Mouse (Mus musculus): ENCODE measurements around the gene Frs3. TPM values are rescaled to one million over a fixed set of nuclear protein-coding genes. Genes with fewer than 3 reads are reported as not detected.
A peak's percentile ranks its signal among the peaks of the same experiment; 100 is the strongest.

The Frs3 gene
- polyA plus RNA-seq, 1 experiment, result 55.4 TPM

DNA sequence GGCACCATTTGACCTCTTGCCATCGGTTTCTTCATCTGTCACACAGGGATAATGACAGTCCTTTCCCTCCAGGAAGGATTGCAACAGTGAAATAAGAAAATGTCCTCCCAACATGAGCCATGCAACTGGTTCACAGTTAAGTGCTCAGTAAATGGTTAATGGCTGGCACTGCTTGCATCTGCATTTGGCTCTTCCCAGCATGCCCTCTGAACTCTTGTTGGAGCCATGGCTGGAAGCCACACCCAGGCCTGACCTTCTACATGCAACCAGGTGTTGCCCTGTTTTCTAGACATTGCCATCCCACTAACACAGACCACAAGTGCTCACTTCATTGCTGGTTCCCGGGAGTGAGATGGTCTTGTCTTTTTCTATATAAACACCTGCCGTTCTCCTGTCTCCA, 19.1 kb downstream of the Frs3 start:
- TF ChIP-seq POLR2A (IDR thresholded peaks at IDR 0.05; ENCODE audit: borderline replicate concordance, extremely low read depth, insufficient read depth, insufficient read length, poor library complexity, severe bottlenecking) (no peak), CTCF (IDR thresholded peaks at IDR 0.05; ENCODE audit: borderline replicate concordance, extremely low read depth, insufficient read depth, insufficient read length) (no peak)
- DNase-seq (ENCODE audit: low read depth), result no peak

DNA sequence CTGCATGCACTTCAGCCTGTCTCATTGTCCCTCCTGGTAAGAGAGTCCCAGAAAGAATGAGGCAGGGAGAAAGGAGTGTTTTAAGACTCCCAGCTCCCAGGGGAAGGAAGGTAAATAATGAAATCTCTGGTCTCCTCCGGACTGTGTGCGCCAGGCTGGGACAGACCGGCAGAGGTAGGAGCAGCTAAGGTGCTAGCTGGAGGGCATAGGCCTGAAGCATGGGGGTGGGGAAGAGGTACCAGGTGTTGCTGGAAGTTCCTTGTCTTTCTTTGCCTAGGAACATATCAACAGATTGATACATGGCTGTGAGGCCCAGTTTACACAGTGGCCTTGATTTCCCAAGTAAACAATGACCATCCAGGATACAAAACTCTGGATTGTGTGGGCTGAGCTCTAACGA, 20.1 kb downstream of the Frs3 start:
- TF ChIP-seq POLR2A (IDR thresholded peaks at IDR 0.05; ENCODE audit: borderline replicate concordance, extremely low read depth, insufficient read depth, insufficient read length, poor library complexity, severe bottlenecking) (no peak), CTCF (IDR thresholded peaks at IDR 0.05; ENCODE audit: borderline replicate concordance, extremely low read depth, insufficient read depth, insufficient read length) (no peak)
- no peak for DNase-seq (ENCODE audit: low read depth)

DNA sequence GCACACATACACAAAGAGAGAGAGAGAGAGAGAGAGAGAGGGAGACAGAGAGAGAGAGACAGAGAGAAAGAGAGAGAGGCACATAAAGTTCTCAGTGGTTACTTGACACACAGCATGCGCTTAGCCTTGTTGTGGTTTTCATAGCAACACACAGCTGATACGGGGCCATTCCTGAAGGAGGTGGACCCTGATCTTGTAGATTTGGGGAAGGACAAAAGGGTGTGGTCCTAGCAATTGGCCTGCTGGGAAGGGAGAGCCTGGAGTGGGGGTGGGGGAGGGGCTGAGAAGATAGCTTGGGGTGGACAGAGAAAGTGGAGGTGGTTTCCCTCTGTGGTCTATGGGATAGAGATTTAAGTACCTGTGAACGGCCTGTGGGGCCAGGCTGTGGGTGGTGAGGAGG, 21.2 kb downstream of the Frs3 start:
- no peak for DNase-seq (ENCODE audit: low read depth)
- TF ChIP-seq CTCF (IDR thresholded peaks at IDR 0.05; ENCODE audit: borderline replicate concordance, extremely low read depth, insufficient read depth, insufficient read length) (no peak), POLR2A (IDR thresholded peaks at IDR 0.05; ENCODE audit: borderline replicate concordance, extremely low read depth, insufficient read depth, insufficient read length, poor library complexity, severe bottlenecking) (no peak)

DNA sequence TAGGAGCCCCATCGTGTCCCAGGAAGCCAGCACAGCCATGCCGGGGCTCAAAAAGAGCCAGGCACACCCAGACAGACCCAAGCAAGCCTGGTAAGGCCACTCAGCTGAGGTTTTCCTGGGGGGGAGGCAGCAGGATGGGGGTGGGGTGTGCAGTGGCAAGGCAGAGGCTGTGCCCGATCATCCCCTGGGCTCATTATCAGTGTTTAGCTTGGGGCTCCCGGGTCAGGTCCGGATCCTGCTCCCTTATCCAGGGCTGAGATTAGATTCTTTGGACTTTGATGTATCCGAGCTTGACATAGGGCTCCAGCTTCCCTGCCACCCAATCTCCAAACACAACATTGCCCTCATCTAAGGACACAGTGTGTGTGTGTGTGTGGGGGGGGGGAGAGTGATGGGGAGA, 23.1 kb downstream of the Frs3 start:
- no peak for DNase-seq (ENCODE audit: low read depth)
- TF ChIP-seq POLR2A (IDR thresholded peaks at IDR 0.05; ENCODE audit: borderline replicate concordance, extremely low read depth, insufficient read depth, insufficient read length, poor library complexity, severe bottlenecking) (no peak), CTCF (IDR thresholded peaks at IDR 0.05; ENCODE audit: borderline replicate concordance, extremely low read depth, insufficient read depth, insufficient read length) (no peak)

DNA sequence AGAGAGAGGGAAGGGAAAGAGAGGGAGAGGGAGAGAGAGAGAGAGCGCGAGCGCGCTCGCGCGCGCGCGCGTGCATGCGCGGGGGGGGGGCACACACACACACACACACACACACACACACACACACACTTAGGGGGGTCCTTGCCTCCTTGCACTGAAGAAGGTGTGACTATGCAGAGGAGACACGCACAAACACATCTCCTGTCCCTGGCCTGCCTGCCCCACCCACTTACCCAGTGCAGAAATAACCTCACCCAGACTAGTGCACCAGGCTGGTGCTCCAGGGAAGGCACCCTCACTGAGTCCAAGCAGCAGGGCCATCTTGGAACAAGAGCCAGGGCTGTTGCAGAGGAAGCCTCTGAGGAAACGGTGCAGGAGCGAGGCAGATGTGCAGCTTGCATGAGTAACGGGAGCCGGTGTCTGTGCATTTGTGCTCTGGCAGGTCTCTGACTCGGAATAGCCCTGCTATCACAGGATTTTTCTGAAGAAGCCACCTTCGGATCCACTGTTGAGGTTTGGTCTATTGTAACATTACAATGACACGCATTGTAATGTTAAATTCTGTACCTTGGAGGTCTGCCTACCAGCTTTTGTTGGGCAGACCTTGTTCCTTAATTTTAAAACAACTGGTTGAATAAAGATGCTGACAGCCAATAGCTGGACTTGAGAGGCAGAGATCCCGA, 24.2 kb downstream of the Frs3 start:
- peak; percentile 12 for DNase-seq (ENCODE audit: low read depth)

DNA sequence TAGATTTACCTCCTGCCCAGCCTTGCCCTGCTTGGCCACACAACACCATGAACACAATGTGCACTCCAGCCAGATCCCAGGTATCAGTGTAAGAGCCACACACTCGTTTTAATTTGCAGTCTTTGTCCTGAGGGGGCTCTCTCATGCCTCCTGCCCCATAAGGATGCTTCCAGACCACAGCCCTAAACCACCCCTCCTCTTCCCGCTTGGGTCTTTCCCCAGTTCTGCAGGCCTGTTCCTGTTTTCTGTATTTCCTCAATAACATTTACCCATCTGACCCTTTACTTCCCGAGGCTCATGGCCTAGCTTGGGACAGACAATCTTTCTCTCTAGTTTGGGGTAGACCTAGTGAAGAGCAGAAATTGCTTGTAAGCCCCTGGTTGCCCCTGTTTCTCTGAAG, 26.2 kb downstream of the Frs3 start:
- TF ChIP-seq CTCF (IDR thresholded peaks at IDR 0.05; ENCODE audit: borderline replicate concordance, extremely low read depth, insufficient read depth, insufficient read length) (no peak), POLR2A (IDR thresholded peaks at IDR 0.05; ENCODE audit: borderline replicate concordance, extremely low read depth, insufficient read depth, insufficient read length, poor library complexity, severe bottlenecking) (no peak)
- DNase-seq (ENCODE audit: low read depth), result no peak

More for the DNA sequence above, 24.2 kb downstream of the Frs3 start:
- TF ChIP-seq POLR2A (IDR thresholded peaks at IDR 0.05; ENCODE audit: borderline replicate concordance, extremely low read depth, insufficient read depth, insufficient read length, poor library complexity, severe bottlenecking) (no peak), CTCF (IDR thresholded peaks at IDR 0.05; ENCODE audit: borderline replicate concordance, extremely low read depth, insufficient read depth, insufficient read length) (no peak)

DNA sequence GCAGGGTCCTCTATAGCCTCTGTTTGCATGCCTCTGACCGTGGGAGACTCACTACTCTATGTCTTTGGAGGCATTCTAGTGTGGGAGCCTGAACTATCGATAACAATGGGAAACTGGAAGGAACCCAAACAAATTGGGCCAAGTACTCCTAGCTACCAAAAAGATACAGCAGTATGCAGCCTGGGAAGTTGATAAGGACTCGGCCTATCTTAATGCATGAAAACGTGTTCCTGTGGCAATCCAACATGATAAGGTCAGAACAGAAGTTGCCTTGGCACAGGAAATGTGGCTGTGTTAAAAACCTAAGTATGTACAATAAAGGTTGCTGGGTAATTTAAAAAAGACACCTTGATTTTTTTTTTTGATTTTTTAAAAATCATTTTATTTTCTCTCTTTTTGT, 32.4 kb downstream of the Frs3 start:
- no peak for TF ChIP-seq POLR2A (IDR thresholded peaks at IDR 0.05; ENCODE audit: borderline replicate concordance, extremely low read depth, insufficient read depth, insufficient read length, poor library complexity, severe bottlenecking)
- no peak for TF ChIP-seq CTCF (IDR thresholded peaks at IDR 0.05; ENCODE audit: borderline replicate concordance, extremely low read depth, insufficient read depth, insufficient read length)
- no peak for DNase-seq (ENCODE audit: low read depth)

DNA sequence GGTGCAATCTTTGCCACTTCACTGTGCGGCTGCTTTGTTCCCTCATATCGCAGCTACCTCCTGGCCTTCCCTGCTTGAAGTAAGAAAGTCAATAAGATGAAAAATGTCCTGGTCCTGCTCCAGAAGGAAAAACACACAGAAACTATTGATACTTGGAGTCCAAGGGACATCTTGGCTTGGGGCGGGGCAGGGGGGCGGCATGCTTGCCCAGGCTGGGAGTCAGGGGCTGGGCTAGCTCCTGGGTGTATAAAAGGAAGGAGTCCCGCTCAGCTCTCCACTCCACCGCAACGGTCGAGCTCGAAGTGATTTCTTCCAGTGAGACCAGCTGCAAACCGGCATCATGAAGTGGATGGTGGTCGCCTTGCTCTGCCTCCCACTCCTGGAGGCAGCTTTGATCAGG, 37.7 kb downstream of the Frs3 start, which contains the start of gene Pgc:
Gene Pgc, plus strand, starts transcription at position 277 of the 400 bp plus-strand sequence.
- no peak for DNase-seq (ENCODE audit: low read depth)
- TF ChIP-seq CTCF (IDR thresholded peaks at IDR 0.05; ENCODE audit: borderline replicate concordance, extremely low read depth, insufficient read depth, insufficient read length), result no peak
- TF ChIP-seq POLR2A (IDR thresholded peaks at IDR 0.05; ENCODE audit: borderline replicate concordance, extremely low read depth, insufficient read depth, insufficient read length, poor library complexity, severe bottlenecking), result no peak

DNA sequence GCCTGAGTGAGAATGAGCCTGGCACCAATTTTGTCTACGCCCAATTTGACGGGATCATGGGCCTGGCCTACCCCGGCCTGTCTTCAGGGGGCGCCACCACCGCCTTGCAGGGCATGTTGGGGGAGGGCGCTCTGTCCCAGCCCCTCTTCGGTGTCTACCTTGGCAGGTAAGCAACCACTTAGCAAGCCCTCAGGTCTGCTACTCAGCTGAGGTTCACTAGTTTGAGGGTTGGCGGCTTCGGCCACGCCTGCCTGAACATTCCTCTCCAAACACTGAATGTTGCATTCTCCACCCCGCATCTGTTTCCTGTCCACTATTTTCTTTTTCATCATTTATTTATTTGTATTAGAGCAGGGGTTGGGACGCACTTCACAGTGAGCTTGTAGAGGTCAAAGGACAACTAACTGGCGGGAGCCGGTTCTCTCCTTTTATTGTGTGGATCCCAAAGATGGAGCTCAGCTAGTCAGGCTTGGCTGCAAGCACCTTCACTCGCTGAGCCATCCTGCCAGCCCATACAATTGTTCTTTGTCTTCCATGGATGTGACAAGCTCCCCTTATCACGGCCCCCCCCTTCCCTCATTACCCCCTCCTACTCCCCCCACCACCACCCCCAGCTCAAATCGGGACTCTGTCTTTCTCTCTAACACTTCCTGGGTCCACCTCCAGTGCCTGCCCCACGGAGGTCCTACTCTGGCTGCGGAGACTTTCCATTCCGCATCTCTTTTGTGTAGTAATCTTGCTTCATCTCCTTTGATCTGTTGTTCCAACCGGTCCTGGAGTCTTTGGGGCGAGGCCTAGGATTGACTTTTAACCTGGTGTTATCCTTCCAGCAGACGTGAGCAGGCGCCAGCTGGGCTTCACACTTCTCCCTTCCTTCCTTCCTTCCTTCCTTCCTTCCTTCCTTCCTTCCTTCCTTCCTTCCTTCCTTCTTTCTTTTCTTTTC, 42.1 kb downstream of the Frs3 start:
- DNase-seq (ENCODE audit: low read depth), result no peak
- no peak for TF ChIP-seq CTCF (IDR thresholded peaks at IDR 0.05; ENCODE audit: borderline replicate concordance, extremely low read depth, insufficient read depth, insufficient read length)
- no peak for TF ChIP-seq POLR2A (IDR thresholded peaks at IDR 0.05; ENCODE audit: borderline replicate concordance, extremely low read depth, insufficient read depth, insufficient read length, poor library complexity, severe bottlenecking)

DNA sequence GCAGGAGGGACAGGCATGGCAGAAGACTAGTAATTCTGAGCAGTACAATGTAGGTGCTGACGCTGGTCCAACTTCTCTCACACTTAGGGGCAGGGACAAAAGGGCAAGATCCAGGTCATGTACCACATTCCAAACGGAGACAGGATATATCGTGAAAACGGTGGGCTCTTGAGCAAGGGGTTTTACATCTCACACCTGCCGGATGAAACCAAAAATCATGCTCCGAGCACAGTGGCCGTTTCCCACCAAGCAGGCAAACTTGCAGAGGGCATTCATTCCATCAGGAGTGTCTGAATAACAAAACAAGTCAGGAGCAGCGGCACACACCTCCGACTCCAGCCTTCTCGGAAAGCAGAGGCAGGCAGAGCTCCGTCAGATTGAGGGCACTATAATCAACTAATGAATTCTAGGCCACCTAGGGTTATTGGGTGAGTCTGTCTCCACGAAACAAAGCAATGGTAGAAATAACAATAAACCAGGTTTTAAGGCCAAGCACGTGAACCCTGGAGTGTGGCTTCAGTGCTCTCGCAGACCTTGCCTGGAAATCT, 46.8 kb downstream of the Frs3 start:
- TF ChIP-seq POLR2A (IDR thresholded peaks at IDR 0.05; ENCODE audit: borderline replicate concordance, extremely low read depth, insufficient read depth, insufficient read length, poor library complexity, severe bottlenecking) (no peak), CTCF (IDR thresholded peaks at IDR 0.05; ENCODE audit: borderline replicate concordance, extremely low read depth, insufficient read depth, insufficient read length) (no peak)
- DNase-seq (ENCODE audit: low read depth), result no peak

DNA sequence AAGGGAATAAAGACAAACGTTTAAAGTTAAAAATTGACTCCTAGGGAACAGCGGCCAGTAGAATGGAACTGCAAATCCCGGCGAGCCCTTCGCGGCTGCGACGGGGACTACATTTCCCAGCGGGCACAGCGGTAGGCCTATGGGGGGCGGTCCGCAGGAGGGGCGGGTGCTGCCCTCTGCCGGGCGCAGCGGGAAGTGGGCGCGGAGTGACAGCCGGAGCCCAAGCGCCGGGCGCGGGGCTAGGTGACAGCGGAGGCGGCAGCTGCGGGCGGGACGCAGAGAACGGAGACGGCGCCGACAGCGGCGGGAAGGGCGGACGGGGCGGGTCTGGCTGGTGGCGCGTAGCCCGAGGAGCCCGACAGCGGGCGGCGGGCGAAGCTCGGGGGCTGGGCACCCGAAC, 48.0 kb downstream of the Frs3 start, which contains the start of gene Tfeb:
Gene Tfeb, plus strand, starts transcription at position 175 of the 400 bp plus-strand sequence.
- DNase-seq (ENCODE audit: low read depth), result peak; percentile 96

More for the DNA sequence above, 48.0 kb downstream of the Frs3 start, which contains the start of gene Tfeb:
- peak; percentile 93 for TF ChIP-seq CTCF (IDR thresholded peaks at IDR 0.05; ENCODE audit: borderline replicate concordance, extremely low read depth, insufficient read depth, insufficient read length)
- no peak for TF ChIP-seq POLR2A (IDR thresholded peaks at IDR 0.05; ENCODE audit: borderline replicate concordance, extremely low read depth, insufficient read depth, insufficient read length, poor library complexity, severe bottlenecking)

All from brain, embryonic 14.5 days (tissue).